Mouse (Mus musculus) adrenal gland, postnatal 10 days (tissue): Measurements from ENCODE around the gene Coasy. TPM values are rescaled to one million over a fixed set of nuclear protein-coding genes. Genes with fewer than 3 reads are reported as not detected.
A peak's percentile ranks its signal among the peaks of the same experiment; 100 is the strongest.

Experiments used
- DNase-seq: peaks from one replicate; pipeline ENCODE4 v3.0.0; 2021; ENCODE audit warnings: mixed read lengths
- long read RNA-seq, 2 experiments: library from polyadenylated mRNA; stranded (forward); transcript quantifications; one replicate each; pipeline ENCODE4 v2.0.0; 2021
- total RNA-seq, 2 experiments: library from RNA; stranded (reverse); gene quantifications; 2 replicates each; pipeline ENCODE4 v1.2.3; 2021

The Coasy gene
- 100 to 1,000 TPM in 1 of 2 experiments, 10 to 100 TPM in 1; 98.0 to 102 TPM for total RNA-seq
- long read RNA-seq, experiment 1, transcript Coasy-202 (9 exons, 2,386 nt): minor isoform, 47 of 242 reads
- long read RNA-seq, experiment 1, transcript Coasy-201 (10 exons, 2,138 nt): major isoform, 161 of 242 reads
- long read RNA-seq, experiment 1, partial matches to known transcripts: 28 of 242 reads
- long read RNA-seq, experiment 1, other reads (novel, unspliced or antisense): 6 of 242 reads
- long read RNA-seq, experiment 2, transcript Coasy-202 (9 exons, 2,386 nt): minor isoform, 9 of 144 reads
- long read RNA-seq, experiment 2, transcript Coasy-201 (10 exons, 2,138 nt): major isoform, 115 of 144 reads
- long read RNA-seq, experiment 2, partial matches to known transcripts: 3 of 144 reads
- long read RNA-seq, experiment 2, other reads (novel, unspliced or antisense): 17 of 144 reads

GRCm38 (mm10) chr11:101082208-101083082, at the start of gene Coasy:
Gene Coasy (plus strand): TSS chr11:101082565.
- peak; percentile 90 for DNase-seq

- DNase-seq: peak; percentile 26
Measured at GRCm38 (mm10) chr11:101033856-101034500, 48.4 kb upstream of the Coasy start.

GRCm38 (mm10) chr11:101034614-101035327, 47.6 kb upstream of the Coasy start:
- peak; percentile 61 for DNase-seq

- peak; percentile 30 for DNase-seq
Measured at GRCm38 (mm10) chr11:101035328-101035695, 47.1 kb upstream of the Coasy start.

- no peak for DNase-seq
Measured at GRCm38 (mm10) chr11:101037795-101038194, 44.6 kb upstream of the Coasy start.

GRCm38 (mm10) chr11:101045826-101046225, 36.5 kb upstream of the Coasy start:
- no peak for DNase-seq

GRCm38 (mm10) chr11:101046440-101046839, 35.9 kb upstream of the Coasy start:
- DNase-seq: no peak

- DNase-seq: no peak
Measured at GRCm38 (mm10) chr11:101047502-101047901, 34.9 kb upstream of the Coasy start.

- no peak for DNase-seq
Measured at GRCm38 (mm10) chr11:101050359-101050758, 32.0 kb upstream of the Coasy start.

GRCm38 (mm10) chr11:101051051-101051493, 31.3 kb upstream of the Coasy start:
- no peak for DNase-seq

GRCm38 (mm10) chr11:101051617-101052016, 30.7 kb upstream of the Coasy start:
- no peak for DNase-seq

GRCm38 (mm10) chr11:101052751-101053473, 29.5 kb upstream of the Coasy start:
- DNase-seq: peak; percentile 55

GRCm38 (mm10) chr11:101053974-101054373, 28.4 kb upstream of the Coasy start:
- DNase-seq: no peak

- DNase-seq: no peak
Measured at GRCm38 (mm10) chr11:101055418-101055817, 26.9 kb upstream of the Coasy start.

GRCm38 (mm10) chr11:101056885-101057284, 25.5 kb upstream of the Coasy start:
- peak; percentile 47 for DNase-seq

GRCm38 (mm10) chr11:101057860-101058259, 24.5 kb upstream of the Coasy start:
- DNase-seq: peak; percentile 92

- peak; percentile 40 for DNase-seq
Measured at GRCm38 (mm10) chr11:101058726-101059125, 23.6 kb upstream of the Coasy start.

- DNase-seq: no peak
Measured at GRCm38 (mm10) chr11:101059473-101059872, 22.9 kb upstream of the Coasy start.

GRCm38 (mm10) chr11:101060126-101060525, 22.2 kb upstream of the Coasy start:
- DNase-seq: peak; percentile 80

GRCm38 (mm10) chr11:101061049-101061448, 21.3 kb upstream of the Coasy start:
- no peak for DNase-seq
